Mouse (Mus musculus) CH12.LX (cell line): ENCODE data around the gene Gm17949. TPM values are rescaled to one million over a fixed set of nuclear protein-coding genes. Genes with fewer than 3 reads are reported as not detected.

Experiments used
- DNase-seq: peaks from one replicate; pipeline ENCODE4 v3.0.0-alpha.2; 2013; ENCODE audit errors: extremely low read depth
- H3K27ac ChIP-seq: 2 replicates; pipeline ENCODE4 v1.5.1; 2012; ENCODE audit warnings: low read depth, mild to moderate bottlenecking, control low read depth, moderate library complexity; ENCODE audit not compliant: insufficient read depth
- H3K27me3 ChIP-seq: replicated peaks from 2 replicates; pipeline ENCODE3; 2012; ENCODE audit warnings: inconsistent platforms
- H3K36me3 ChIP-seq, 2 experiments: replicated peaks in 1 of 2; 2 replicates each; pipeline versions ENCODE3 to v1.6.1; 2012; ENCODE audit warnings: inconsistent platforms in 1 of 2, low read length in 1 of 2, mild to moderate bottlenecking in 1 of 2, mixed read lengths in 1 of 2, moderate library complexity in 1 of 2; ENCODE audit not compliant: control insufficient read depth in 1 of 2, insufficient read depth in 1 of 2
- H3K4me1 ChIP-seq, 2 experiments: 2 replicates each; pipeline ENCODE4 v1.6.1; 2012; ENCODE audit warnings: inconsistent platforms in 1 of 2, moderate library complexity in 1 of 2; ENCODE audit not compliant: insufficient read depth in 2 of 2, control insufficient read depth in 1 of 2
- H3K4me2 ChIP-seq: 2 replicates; pipeline ENCODE4 v1.6.1; 2012; ENCODE audit warnings: low read depth, mild to moderate bottlenecking, control low read depth; ENCODE audit not compliant: poor library complexity, insufficient read depth, severe bottlenecking
- H3K4me3 ChIP-seq, 3 experiments: fragments of 150-350 bp in 1 of 3; sonication (generic) in 1 of 3; replicated peaks in 1 of 3; 2 replicates each; pipeline versions ENCODE3 to v1.5.1; 2011 to 2012; ENCODE audit warnings: low read depth in 2 of 3, low read length in 2 of 3, mild to moderate bottlenecking in 2 of 3, moderate library complexity in 2 of 3, control low read depth in 1 of 3, improper control_type of control experiment in 1 of 3, inconsistent platforms in 1 of 3, mixed read lengths in 1 of 3; ENCODE audit not compliant: poor library complexity in 1 of 3
- H3K79me2 ChIP-seq: replicated peaks from 2 replicates; pipeline ENCODE4 v1.6.1; 2012; ENCODE audit warnings: mild to moderate bottlenecking, moderate library complexity; ENCODE audit not compliant: control insufficient read depth, poor library complexity, insufficient read depth, severe bottlenecking; ENCODE audit errors: extremely low read depth
- H3K9ac ChIP-seq: 2 replicates; pipeline ENCODE4 v1.6.1; 2012; ENCODE audit warnings: low read depth, mild to moderate bottlenecking, control low read depth, moderate library complexity; ENCODE audit not compliant: insufficient read depth
- H3K9me3 ChIP-seq: replicated peaks from 2 replicates; pipeline ENCODE3; 2012; ENCODE audit warnings: low read length, inconsistent platforms, mixed read lengths
- CHD2 ChIP-seq: IDR thresholded peaks from 2 replicates; pipeline ENCODE4 v1.6.1; 2011; ENCODE audit warnings: low read length, improper control_type of control experiment
- E2F4 ChIP-seq: IDR thresholded peaks from 2 replicates; pipeline ENCODE4 v1.6.1; 2011; ENCODE audit warnings: low read depth, low read length, improper control_type of control experiment; ENCODE audit not compliant: insufficient replicate concordance
- ELF1 ChIP-seq: IDR thresholded peaks from 2 replicates; pipeline ENCODE4 v1.6.1; 2014; ENCODE audit warnings: low read depth, mild to moderate bottlenecking, inconsistent platforms, low read length, improper control_type of control experiment
- ETS1 ChIP-seq: conservative IDR thresholded peaks from 2 replicates; pipeline ENCODE4 v1.6.1; 2012; ENCODE audit warnings: low read depth, mild to moderate bottlenecking, inconsistent platforms, low read length, improper control_type of control experiment, moderate library complexity
- GABPA ChIP-seq: IDR thresholded peaks from 2 replicates; pipeline ENCODE4 v1.6.1; 2012; ENCODE audit warnings: low read depth, low read length, improper control_type of control experiment, inconsistent platforms; ENCODE audit not compliant: insufficient replicate concordance
- HCFC1 ChIP-seq: IDR thresholded peaks from 2 replicates; pipeline ENCODE4 v1.6.1; 2012; ENCODE audit warnings: low read depth, mild to moderate bottlenecking, inconsistent platforms, low read length, improper control_type of control experiment
- MAZ ChIP-seq: IDR thresholded peaks from 2 replicates; pipeline ENCODE4 v1.6.1; 2012; ENCODE audit warnings: low read depth, mild to moderate bottlenecking, inconsistent platforms, low read length, improper control_type of control experiment, moderate library complexity
- MXI1 ChIP-seq: IDR thresholded peaks from 2 replicates; pipeline ENCODE4 v1.6.1; 2011; ENCODE audit warnings: mild to moderate bottlenecking, low read depth, low read length, improper control_type of control experiment
- MYC ChIP-seq: IDR thresholded peaks from 2 replicates; pipeline ENCODE4 v1.6.1; 2011; ENCODE audit warnings: low read depth, mild to moderate bottlenecking, improper control_type of control experiment, low read length
- NELFE ChIP-seq: IDR thresholded peaks from 2 replicates; pipeline ENCODE4 v1.6.1; 2011; ENCODE audit warnings: low read depth, low read length, improper control_type of control experiment
- POLR2AphosphoS2 ChIP-seq: IDR thresholded peaks from 2 replicates; pipeline ENCODE4 v1.6.1; 2011; ENCODE audit warnings: low read depth, low read length, improper control_type of control experiment
- RAD21 ChIP-seq: IDR thresholded peaks from 2 replicates; pipeline ENCODE4 v1.6.1; 2011; ENCODE audit warnings: low read depth, mild to moderate bottlenecking, low read length, improper control_type of control experiment, moderate library complexity
- SIN3A ChIP-seq: IDR thresholded peaks from 2 replicates; pipeline ENCODE4 v1.6.1; 2012; ENCODE audit warnings: low read length, improper control_type of control experiment, inconsistent platforms
- TCF12 ChIP-seq: IDR thresholded peaks from 2 replicates; pipeline ENCODE4 v1.6.1; 2014; ENCODE audit warnings: low read depth, mild to moderate bottlenecking, inconsistent platforms, low read length, improper control_type of control experiment
- UBTF ChIP-seq: IDR thresholded peaks from 2 replicates; pipeline ENCODE4 v1.6.1; 2012; ENCODE audit warnings: low read depth, mild to moderate bottlenecking, inconsistent platforms, low read length, improper control_type of control experiment, moderate library complexity
- USF1 ChIP-seq: IDR thresholded peaks from 2 replicates; pipeline ENCODE4 v1.6.1; 2014; ENCODE audit warnings: low read depth, mild to moderate bottlenecking, inconsistent platforms, low read length, improper control_type of control experiment
- ZC3H11A ChIP-seq: IDR thresholded peaks from 2 replicates; pipeline ENCODE4 v1.6.1; 2012; ENCODE audit warnings: low read depth, mild to moderate bottlenecking, inconsistent platforms, low read length, improper control_type of control experiment
- ZMIZ1 ChIP-seq: IDR thresholded peaks from 2 replicates; pipeline ENCODE4 v1.6.1; 2012; ENCODE audit warnings: low read depth, mild to moderate bottlenecking, inconsistent platforms, low read length, improper control_type of control experiment
- dilution Hi-C: fragments of 300-500 bp; cut with MboI; formaldehyde crosslinking; loops from 2 replicates; pipeline ENCODE4 v1.14.3; 2020; ENCODE audit warnings: low sequenced_read_pairs; ENCODE audit not compliant: extremely low pct_unique_long_range_greater_than_20kb, extremely low pct_ligation_motif_present
- in situ Hi-C: fragments of 300-500 bp; cut with MboI; formaldehyde crosslinking; loops from 3 replicates; pipeline ENCODE4 v1.14.3; 2019; ENCODE audit warnings: low sequenced_read_pairs, low pct_ligation_motif_present, low pct_unique_long_range_greater_than_20kb, mixed read lengths
- polyA plus RNA-seq: library from polyadenylated mRNA; unstranded; fragments of >175 nt; gene quantifications from 2 replicates; pipeline ENCODE4 v1.2.1, GENCODE M21; 2012; ENCODE audit warnings: low read depth; ENCODE audit not compliant: insufficient read length
- total RNA-seq, 2 experiments: library from RNA; depleted of rRNA; stranded (reverse); fragments of 300-350 nt in 1 of 2; fragments of >200 nt in 1 of 2; gene quantifications; 2 replicates each; pipeline ENCODE4 v1.2.3; 2012 to 2014

Gm17949 gene
- total and polyA plus RNA-seq, 3 experiments, result not detected

DNA sequence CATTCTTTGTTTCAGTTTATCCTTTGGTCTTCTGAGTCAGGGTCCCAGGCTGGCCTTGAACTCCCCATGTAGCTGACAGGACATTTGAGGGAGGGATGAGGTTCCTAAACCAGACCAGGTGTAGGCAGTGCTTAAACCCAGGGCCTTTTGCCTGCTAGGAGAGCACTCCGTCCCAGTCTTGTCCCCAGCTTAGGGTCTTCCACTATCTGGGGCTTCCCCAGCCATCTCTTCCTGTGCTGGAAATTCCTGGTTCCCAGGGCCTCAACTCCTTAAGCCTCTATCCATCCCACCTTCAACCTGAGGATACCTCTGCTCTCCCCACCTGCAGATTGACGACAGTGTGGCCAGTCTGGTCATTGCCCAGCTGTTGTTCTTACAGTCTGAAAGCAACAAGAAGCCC lies 20.3 kb upstream of the Gm17949 start:
- peaks cover 31 to 44% of the 10 kb centered on the region in 2 experiments for H3K36me3 ChIP-seq
- H3K9me3 ChIP-seq, result no peaks in the 10 kb centered on the region
- H3K4me1 ChIP-seq, result peaks cover 7 to 21% of the 10 kb centered on the region in 2 experiments; a peak in 3 of 4 replicates
- TF ChIP-seq USF1 (no peak), SIN3A (no peak), GABPA (no peak), MXI1 (no peak), RAD21 (no peak), MAZ (no peak), UBTF (no peak), ZC3H11A (no peak), E2F4 (no peak), TCF12 (no peak), MYC (no peak), NELFE (no peak), ZMIZ1 (no peak), ETS1 (no peak)
- no peaks in the 10 kb centered on the region for H3K27me3 ChIP-seq
- H3K79me2 ChIP-seq, result peaks cover 23% of the 10 kb centered on the region
- no peak for DNase-seq
- no peak overlapping the region for H3K27ac ChIP-seq
- dilution Hi-C loops (no loop called here), in situ Hi-C loops (loop anchor here (10.0 kb wide), 2 partner anchors 214 to 344 kb away; no protein-coding TSS in a partner anchor)
- H3K9ac ChIP-seq, result peak overlapping the region; percentile 67
- peak overlapping the region; percentile 72 for H3K4me2 ChIP-seq
- peak overlapping the region; percentile 89 to 92 (median 92) for H3K4me3 ChIP-seq

DNA sequence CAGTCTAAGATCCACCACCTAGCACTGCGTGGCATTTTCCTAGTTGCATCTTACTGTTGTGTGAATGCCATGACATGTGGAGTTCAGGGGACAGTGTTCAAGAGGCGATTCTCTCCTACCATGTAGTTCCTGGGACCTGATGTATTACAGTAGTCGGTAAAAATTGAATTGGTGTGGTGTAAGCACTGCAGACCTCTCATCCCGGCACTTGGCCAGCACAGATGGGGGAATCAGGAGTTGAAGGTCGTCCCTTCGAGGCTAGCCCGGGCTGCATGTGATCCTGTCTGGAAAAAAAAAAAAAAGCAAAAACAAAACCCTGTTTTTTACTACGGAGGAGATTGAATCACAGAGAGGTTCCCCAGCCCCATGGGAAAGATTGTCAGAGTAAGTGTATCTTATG lies 16.2 kb upstream of the Gm17949 start:
- H3K27ac ChIP-seq, result no peak overlapping the region
- no peak overlapping the region for H3K4me2 ChIP-seq
- DNase-seq, result no peak
- peaks cover 23% of the 10 kb centered on the region for H3K79me2 ChIP-seq
- H3K4me1 ChIP-seq, result peaks cover 11 to 51% of the 10 kb centered on the region in 2 experiments
- no peaks in the 10 kb centered on the region for H3K9me3 ChIP-seq
- no peak overlapping the region for H3K9ac ChIP-seq
- no peak for TF ChIP-seq ZMIZ1
- no peak for TF ChIP-seq GABPA
- no peak for TF ChIP-seq MAZ
- no peak for TF ChIP-seq POLR2AphosphoS2
- no peak for TF ChIP-seq CHD2
- TF ChIP-seq HCFC1, result no peak
- no peak for TF ChIP-seq ETS1
- no peak for TF ChIP-seq ELF1
- dilution Hi-C loops, result no loop called here
- in situ Hi-C loops, result loop anchor here (10.0 kb wide), 2 partner anchors 210 to 340 kb away; no protein-coding TSS in a partner anchor
- peaks cover 50 to 73% of the 10 kb centered on the region in 2 experiments for H3K36me3 ChIP-seq
- no peak overlapping the region for H3K4me3 ChIP-seq
- H3K27me3 ChIP-seq, result no peaks in the 10 kb centered on the region
